13 mouse cellular contexts compared by ENCODE assay signal in the genomic region with DNA sequence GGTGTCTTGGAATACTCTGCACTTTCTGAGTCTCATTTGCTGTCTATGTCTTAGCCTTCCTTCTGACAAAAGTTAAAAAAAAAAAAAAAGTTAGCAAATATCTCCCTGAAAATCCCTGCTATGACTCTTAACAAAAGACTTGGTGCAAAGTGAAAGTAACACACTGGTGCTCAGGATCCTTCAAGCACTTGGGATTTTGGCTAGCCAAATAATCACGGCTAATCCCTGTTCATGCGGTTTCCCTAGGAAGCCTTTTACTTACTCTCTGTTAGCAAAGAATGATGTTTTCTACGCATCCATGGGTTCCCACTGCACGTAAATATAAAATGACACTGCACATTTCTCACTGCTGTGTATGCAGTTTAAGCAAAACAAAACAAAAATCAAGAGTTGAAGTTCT.
DNase-seq lines count a peak whose midpoint lies in the region; ATAC-seq lines count a peak whose summit lies in the region.
"Had no signal": no experiment of that assay in that cellular context is flagged by ENCODE, and none has a peak within 500 bp of the region (broad histone marks: within the 10 kb centered on the region; RNA-seq: fewer than 3 reads in every experiment).

No protein-coding gene starts in this region.

- no peaks in the 10 kb centered on the region for H3K27me3 ChIP-seq in kidney, embryonic 15.5 days
- no peaks in the 10 kb centered on the region; the same call in 1 of the 2 replicates for H3K27me3 ChIP-seq in midbrain, embryonic 12.5 days
- H3K27me3 ChIP-seq in midbrain, embryonic 13.5 days, result no peaks in the 10 kb centered on the region
- no peaks in the 10 kb centered on the region for H3K27me3 ChIP-seq in midbrain, embryonic 14.5 days (ENCODE audit: control insufficient read depth, insufficient read depth, low read length)
- H3K27me3 ChIP-seq: liver, embryonic 13.5 days; neural tube, embryonic 13.5 days had no signal

- DNase-seq in kidney, postnatal 4 days, result no peak
- DNase-seq in midbrain, embryonic 14.5 days, result peak; percentile 38
- DNase-seq in cerebellum, postnatal 4 days (ENCODE audit: low spot score in 2 of 2), result no peak
- no peak for DNase-seq in T-cell, adult 2 months (ENCODE audit: low spot score)
- DNase-seq: cerebellum, adult 11 months; heart, postnatal 36 days; liver, embryonic 13.5 days; right cerebral cortex, adult 18-20 months had no signal

- no peak for ATAC-seq in kidney, embryonic 15.5 days (replicated peaks; ENCODE audit: low FRiP score)
- ATAC-seq in midbrain, embryonic 12.5 days (ENCODE audit: low FRiP score, low read depth), result no peak
- no peak for ATAC-seq in midbrain, embryonic 13.5 days
- ATAC-seq in midbrain, embryonic 14.5 days (ENCODE audit: low FRiP score, low TSS enrichment), result no peak
- ATAC-seq: intestine, embryonic 16.5 days had no signal

- WGBS in kidney, embryonic 15.5 days, result 35% methylated on average over 4 of the region's 4 CpGs
- WGBS in midbrain, embryonic 12.5 days, result 8% methylated on average over 4 of the region's 4 CpGs
- WGBS in midbrain, embryonic 13.5 days, result 11% methylated on average over 4 of the region's 4 CpGs
- 13% methylated on average over 4 of the region's 4 CpGs for WGBS in midbrain, embryonic 14.5 days

- H3K9ac ChIP-seq in kidney, embryonic 15.5 days, result no peak overlapping the region
- no peak overlapping the region for H3K9ac ChIP-seq in midbrain, embryonic 12.5 days (replicated peaks)
- H3K9ac ChIP-seq in midbrain, embryonic 13.5 days (replicated peaks), result no peak overlapping the region
- H3K9ac ChIP-seq in midbrain, embryonic 14.5 days (replicated peaks; ENCODE audit: low read length), result no peak overlapping the region
- H3K9ac ChIP-seq: liver, embryonic 13.5 days; neural tube, embryonic 13.5 days had no signal

- H3K27ac ChIP-seq in kidney, embryonic 15.5 days, result 0 out of 2 replicates have a peak overlapping the region, but pooled peaks have one; percentile 22
- 0 out of 2 replicates have a peak overlapping the region, but pooled peaks have one; percentile 60 for H3K27ac ChIP-seq in midbrain, embryonic 12.5 days (replicated peaks)
- H3K27ac ChIP-seq in midbrain, embryonic 13.5 days, result no peak overlapping the region
- H3K27ac ChIP-seq in midbrain, embryonic 14.5 days (replicated peaks; ENCODE audit: low read depth, low read length), result no peak overlapping the region
- H3K27ac ChIP-seq: liver, embryonic 13.5 days; neural tube, embryonic 13.5 days had no signal

- H3K9me3 ChIP-seq in kidney, embryonic 15.5 days (replicated peaks), result no peaks in the 10 kb centered on the region
- H3K9me3 ChIP-seq in midbrain, embryonic 12.5 days, result no peaks in the 10 kb centered on the region
- H3K9me3 ChIP-seq in midbrain, embryonic 13.5 days, result no peaks in the 10 kb centered on the region
- no peaks in the 10 kb centered on the region for H3K9me3 ChIP-seq in midbrain, embryonic 14.5 days (ENCODE audit: control insufficient read depth, low read length)
- H3K9me3 ChIP-seq: liver, embryonic 13.5 days; neural tube, embryonic 13.5 days had no signal

- no peak overlapping the region for H3K4me3 ChIP-seq in kidney, embryonic 15.5 days (replicated peaks)
- H3K4me3 ChIP-seq in midbrain, embryonic 12.5 days, result no peak overlapping the region
- no peak overlapping the region for H3K4me3 ChIP-seq in midbrain, embryonic 13.5 days (replicated peaks)
- H3K4me3 ChIP-seq in midbrain, embryonic 14.5 days (replicated peaks; ENCODE audit: low read depth, low read length), result no peak overlapping the region
- H3K4me3 ChIP-seq: liver, embryonic 13.5 days; neural tube, embryonic 13.5 days had no signal

- H3K4me1 ChIP-seq in kidney, embryonic 15.5 days, result peaks cover 31% of the 10 kb centered on the region
- H3K4me1 ChIP-seq in midbrain, embryonic 12.5 days, result peaks cover 29% of the 10 kb centered on the region
- H3K4me1 ChIP-seq in midbrain, embryonic 13.5 days (replicated peaks), result peaks cover 31% of the 10 kb centered on the region
- no peaks in the 10 kb centered on the region for H3K4me1 ChIP-seq in midbrain, embryonic 14.5 days (ENCODE audit: control insufficient read depth, insufficient read depth, low read length)
- H3K4me1 ChIP-seq: liver, embryonic 13.5 days; neural tube, embryonic 13.5 days had no signal

- no peak overlapping the region for H3K4me2 ChIP-seq in kidney, embryonic 15.5 days
- H3K4me2 ChIP-seq in midbrain, embryonic 12.5 days (replicated peaks), result 0 out of 2 replicates have a peak overlapping the region, but pooled peaks have one; percentile 19
- no peak overlapping the region for H3K4me2 ChIP-seq in midbrain, embryonic 13.5 days (replicated peaks)
- H3K4me2 ChIP-seq in midbrain, embryonic 14.5 days (ENCODE audit: low read length), result no peak overlapping the region
- H3K4me2 ChIP-seq: liver, embryonic 13.5 days; neural tube, embryonic 13.5 days had no signal

- no peaks in the 10 kb centered on the region for H3K36me3 ChIP-seq in kidney, embryonic 15.5 days
- H3K36me3 ChIP-seq in midbrain, embryonic 12.5 days, result no peaks in the 10 kb centered on the region
- H3K36me3 ChIP-seq in midbrain, embryonic 13.5 days, result no peaks in the 10 kb centered on the region
- no peaks in the 10 kb centered on the region for H3K36me3 ChIP-seq in midbrain, embryonic 14.5 days (ENCODE audit: control insufficient read depth, insufficient read depth, low read length)
- H3K36me3 ChIP-seq: liver, embryonic 13.5 days; neural tube, embryonic 13.5 days had no signal

Comparison
In these comparisons a context has a peak if more than half of its experiments do, and no peak if none do; other contexts are left out.
1. H3K27ac ChIP-seq: peak in kidney, embryonic 15.5 days (single experiment) and midbrain, embryonic 12.5 days (single experiment); none in midbrain, embryonic 13.5 days (single experiment) and midbrain, embryonic 14.5 days (single experiment).